Mouse (Mus musculus) heart, postnatal 0 days (tissue): ENCODE data around the gene Hist2h3c1.

Experiments used
- CTCF ChIP-seq: IDR thresholded peaks from 2 replicates; pipeline ENCODE4 v1.5.1; 2016; ENCODE audit warnings: antibody characterized with exemption, control low read depth, low read depth
- EP300 ChIP-seq: IDR thresholded peaks from 2 replicates; pipeline ENCODE4 v1.6.1; 2016; ENCODE audit warnings: antibody characterized with exemption, low read depth

DNA sequence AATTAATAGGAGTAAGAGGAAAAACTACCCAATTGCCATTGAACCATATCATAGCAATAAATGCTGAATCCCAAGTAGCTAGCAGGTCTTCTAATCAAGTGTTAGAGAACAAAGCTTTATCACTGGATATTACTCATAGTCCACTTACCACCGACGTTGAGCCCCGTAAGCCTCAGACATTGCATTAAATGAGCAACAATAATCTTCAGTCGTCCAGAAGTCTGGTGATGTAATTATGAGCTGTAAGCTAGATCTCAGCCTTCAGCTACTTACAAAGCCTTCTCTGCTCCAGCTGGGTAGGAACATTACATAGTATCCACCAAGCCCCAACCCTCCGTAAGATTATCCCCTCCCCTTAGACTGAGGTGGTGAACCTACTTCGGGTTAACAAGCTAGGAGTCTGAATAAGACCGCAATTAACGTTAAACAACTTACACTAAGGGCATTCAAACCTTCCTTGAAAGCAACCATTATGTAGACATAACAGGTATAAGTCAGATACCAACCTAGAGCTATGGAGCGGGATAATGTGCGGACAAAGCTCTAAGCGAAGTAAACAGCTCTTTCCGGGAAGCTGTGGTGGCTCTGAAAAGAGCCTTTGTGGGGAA, 8.5 kb upstream of the Hist2h3c1 start:
- TF ChIP-seq CTCF (no peak), EP300 (no peak)
